Mouse (Mus musculus) ES-E14 (cell line): ENCODE data around the gene Eps15l1. TPM values are rescaled to one million over a fixed set of nuclear protein-coding genes. Genes with fewer than 3 reads are reported as not detected.

ENCODE experiments used
- DNase-seq: peaks from one replicate; pipeline ENCODE4 v3.0.0-alpha.2; 2013; ENCODE audit warnings: low read depth, low spot score
- H3K27ac ChIP-seq: 2 replicates; pipeline ENCODE4 v1.5.1; 2012; ENCODE audit warnings: low read depth, mild to moderate bottlenecking, low read length, moderate library complexity, mixed read lengths; ENCODE audit not compliant: poor library complexity, insufficient read depth, severe bottlenecking
- H3K36me3 ChIP-seq: 2 replicates; pipeline ENCODE4 v1.6.1; 2012; ENCODE audit warnings: mild to moderate bottlenecking, low read length, moderate library complexity, mixed read lengths; ENCODE audit not compliant: control insufficient read depth, poor library complexity, insufficient read depth, severe bottlenecking
- H3K4me1 ChIP-seq, 2 experiments: fragments of 150-350 bp in 1 of 2; sonication (generic) in 1 of 2; 2 replicates each; pipeline ENCODE4 v1.6.1; 2012; ENCODE audit warnings: low read length in 2 of 2, mild to moderate bottlenecking in 1 of 2, mixed read lengths in 1 of 2; ENCODE audit not compliant: control insufficient read depth in 2 of 2, insufficient read depth in 2 of 2, poor library complexity in 1 of 2
- H3K4me3 ChIP-seq, 2 experiments: fragments of 150-350 bp in 1 of 2; sonication (generic) in 1 of 2; 2 replicates each; pipeline ENCODE4 v1.5.1; 2012; ENCODE audit warnings: low read length in 2 of 2, low read depth in 1 of 2, mild to moderate bottlenecking in 1 of 2, mixed read lengths in 1 of 2; ENCODE audit not compliant: insufficient read depth in 1 of 2, poor library complexity in 1 of 2, severe bottlenecking in 1 of 2
- H3K9ac ChIP-seq: 2 replicates; pipeline ENCODE4 v1.6.1; 2012; ENCODE audit warnings: low read depth, mild to moderate bottlenecking, low read length, mixed read lengths; ENCODE audit not compliant: poor library complexity, insufficient read depth, severe bottlenecking
- H3K9me3 ChIP-seq: fragments of 150-350 bp; sonication (generic); 2 replicates; pipeline ENCODE4 v1.6.1; 2012; ENCODE audit warnings: low read depth, mild to moderate bottlenecking, low read length; ENCODE audit not compliant: control insufficient read depth, insufficient read depth
- CHD2 ChIP-seq: IDR thresholded peaks from 2 replicates; pipeline ENCODE4 v1.6.1; 2014; ENCODE audit warnings: mild to moderate bottlenecking, low read depth, low read length, inconsistent platforms
- HCFC1 ChIP-seq: IDR thresholded peaks from 2 replicates; pipeline ENCODE4 v1.6.1; 2012; ENCODE audit warnings: low read length, inconsistent platforms, borderline replicate concordance; ENCODE audit not compliant: insufficient read depth
- MAFK ChIP-seq: IDR thresholded peaks from 2 replicates; pipeline ENCODE4 v1.6.1; 2014; ENCODE audit warnings: mild to moderate bottlenecking, low read depth, low read length, inconsistent platforms; ENCODE audit not compliant: insufficient read depth
- ZC3H11A ChIP-seq: IDR thresholded peaks from 2 replicates; pipeline ENCODE4 v1.6.1; 2012; ENCODE audit warnings: low read depth, mild to moderate bottlenecking, inconsistent platforms, low read length, borderline replicate concordance
- ZNF384 ChIP-seq: IDR thresholded peaks from 2 replicates; pipeline ENCODE4 v1.6.1; 2012; ENCODE audit warnings: low read depth, low read length, inconsistent platforms
- in situ Hi-C, 2 experiments: fragments of 600-800 bp; cut with MboI; formaldehyde crosslinking; loops; one replicate each; pipeline ENCODE4 v1.15.1; 2025; ENCODE audit warnings: low sequenced_read_pairs in 2 of 2, inconsistent platforms in 1 of 2; ENCODE audit not compliant: unreplicated experiment in 2 of 2
- total RNA-seq: library from RNA; depleted of rRNA; stranded (reverse); fragments of 300-350 nt; gene quantifications from 2 replicates; pipeline ENCODE4 v1.2.3, GENCODE M21; 2012

Gene Eps15l1
- total RNA-seq, 1 experiment, result 41.7 TPM

DNA sequence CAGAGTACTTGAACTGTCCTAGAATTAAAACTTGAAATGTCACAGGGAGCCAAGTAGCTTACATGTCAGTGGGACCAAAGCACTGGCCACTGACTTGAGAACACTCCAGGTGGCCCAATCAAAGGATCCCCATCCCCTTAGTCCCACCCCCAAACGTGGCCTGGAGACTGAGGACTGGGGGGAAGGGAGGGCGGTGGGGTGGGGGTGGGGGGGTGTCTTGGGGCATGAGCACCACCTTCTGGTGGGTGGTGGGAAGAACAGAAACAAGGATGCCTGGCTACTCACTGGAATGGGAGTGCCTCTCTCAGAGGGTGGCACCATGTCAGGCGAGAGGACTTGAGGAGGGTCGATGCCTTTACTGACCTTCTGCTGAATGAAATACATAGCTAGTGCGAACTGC lies 38.9 kb downstream of the Eps15l1 start:
- no peak for TF ChIP-seq ZC3H11A
- no peak for TF ChIP-seq HCFC1
- no peak for TF ChIP-seq MAFK
- no peak for TF ChIP-seq CHD2
- TF ChIP-seq ZNF384, result no peak
- Histone ChIP-seq H3K9ac (no peak overlapping the region), H3K4me3 (no peak overlapping the region), H3K4me1 (no peaks in the 10 kb centered on the region), H3K27ac (no peak overlapping the region), H3K36me3 (peaks cover 74% of the 10 kb centered on the region), H3K9me3 (no peaks in the 10 kb centered on the region)
- peak; percentile 27 for DNase-seq
- in situ Hi-C loops, result no loop called here

DNA sequence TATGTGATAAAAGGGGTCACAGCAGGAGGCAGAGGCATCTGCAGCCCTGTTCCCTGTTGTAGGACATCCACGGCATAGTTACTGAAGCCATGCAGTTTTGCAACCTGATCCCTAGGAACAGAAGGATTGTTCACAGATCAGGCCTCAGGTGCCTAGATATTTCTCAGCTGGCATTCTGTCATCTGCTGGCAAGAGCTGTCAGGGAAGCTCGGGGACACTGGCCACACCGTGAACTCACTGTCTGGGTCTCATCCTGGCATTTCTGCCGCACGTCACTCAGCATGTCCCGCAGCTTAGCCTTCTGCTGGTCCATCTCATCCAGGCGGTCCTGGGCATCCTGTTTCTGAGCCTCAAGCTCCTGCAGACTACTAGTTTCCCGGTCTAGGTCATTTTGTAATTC lies 40.6 kb downstream of the Eps15l1 start:
- no peak for DNase-seq
- H3K4me1 ChIP-seq, result 0 out of 4 replicates have a peak, but pooled peaks cover 0 to 3% of the 10 kb centered on the region in 2 experiments
- H3K9me3 ChIP-seq, result no peaks in the 10 kb centered on the region
- H3K9ac ChIP-seq, result no peak overlapping the region
- in situ Hi-C loops, result no loop called here
- no peak for TF ChIP-seq CHD2
- no peak for TF ChIP-seq MAFK
- TF ChIP-seq ZC3H11A, result no peak
- no peak overlapping the region for H3K4me3 ChIP-seq
- peaks cover 63% of the 10 kb centered on the region for H3K36me3 ChIP-seq
- H3K27ac ChIP-seq, result no peak overlapping the region

- TF ChIP-seq ZC3H11A (no peak), CHD2 (no peak), MAFK (no peak), HCFC1 (no peak), ZNF384 (no peak)
- in situ Hi-C loops, result no loop called here
- H3K9ac ChIP-seq, result no peak overlapping the region
Observed at GRCm38 (mm10) chr8:72376900-72377299, 44.4 kb downstream of the Eps15l1 start.

GRCm38 (mm10) chr8:72376309-72376708 lies 45.0 kb downstream of the Eps15l1 start:
- no peak for DNase-seq
- no peak for TF ChIP-seq ZC3H11A
- TF ChIP-seq MAFK, result no peak
- TF ChIP-seq ZNF384, result no peak
- no peak for TF ChIP-seq HCFC1
- TF ChIP-seq CHD2, result no peak
- H3K4me3 ChIP-seq, result no peak overlapping the region
- no peak overlapping the region for H3K9ac ChIP-seq
- H3K9me3 ChIP-seq, result no peaks in the 10 kb centered on the region
- peaks cover 0 to 3% of the 10 kb centered on the region in 2 experiments; a peak in 1 of 4 replicates for H3K4me1 ChIP-seq
- H3K27ac ChIP-seq, result no peak overlapping the region
- peaks cover 46% of the 10 kb centered on the region for H3K36me3 ChIP-seq
- in situ Hi-C loops, result no loop called here

More at GRCm38 (mm10) chr8:72376900-72377299, 44.4 kb downstream of the Eps15l1 start:
- Histone ChIP-seq H3K36me3 (peaks cover 49% of the 10 kb centered on the region), H3K4me1 (peaks cover 0 to 3% of the 10 kb centered on the region in 2 experiments; a peak in 1 of 4 replicates), H3K4me3 (no peak overlapping the region), H3K9me3 (no peaks in the 10 kb centered on the region), H3K27ac (no peak overlapping the region)
- DNase-seq, result no peak

- DNase-seq, result no peak
- TF ChIP-seq CHD2 (no peak), MAFK (no peak), ZNF384 (no peak), ZC3H11A (no peak), HCFC1 (no peak)
- peaks cover 41% of the 10 kb centered on the region for H3K36me3 ChIP-seq
Observed at GRCm38 (mm10) chr8:72375161-72375560, 46.1 kb downstream of the Eps15l1 start.

More at GRCm38 (mm10) chr8:72375161-72375560, 46.1 kb downstream of the Eps15l1 start:
- in situ Hi-C loops, result no loop called here
- H3K4me1 ChIP-seq, result peaks cover 0 to 3% of the 10 kb centered on the region in 2 experiments; a peak in 1 of 4 replicates
- no peak overlapping the region for H3K9ac ChIP-seq
- H3K4me3 ChIP-seq, result no peak overlapping the region
- no peak overlapping the region for H3K27ac ChIP-seq
- H3K9me3 ChIP-seq, result no peaks in the 10 kb centered on the region
